Comparison of ENCODE assay signal across 26 mouse cellular contexts in genomic region chr3:86310216-86310615, GRCm38 (mm10).
A peak's percentile ranks its signal among the peaks of the same experiment; 100 is the strongest.
DNase-seq lines count a peak whose midpoint lies in the region; ATAC-seq lines count a peak whose summit lies in the region.
"Had no signal": no experiment of that assay in that cellular context is flagged by ENCODE, and none has a peak within 500 bp of the region (broad histone marks: within the 10 kb centered on the region; RNA-seq: fewer than 3 reads in every experiment).

No protein-coding gene starts in this region.

- no peaks in the 10 kb centered on the region for H3K36me3 ChIP-seq in kidney, embryonic 14.5 days (ENCODE audit: control insufficient read depth, insufficient read depth, low read length)
- H3K36me3 ChIP-seq: heart, embryonic 10.5 days; heart, embryonic 15.5 days; hindbrain, embryonic 12.5 days had no signal

- H3K9ac ChIP-seq in kidney, embryonic 14.5 days (ENCODE audit: low read depth, low read length): no peak overlapping the region
- H3K9ac ChIP-seq: forebrain, embryonic 13.5 days; heart, embryonic 15.5 days; hindbrain, embryonic 12.5 days; liver, embryonic 15.5 days; lung, embryonic 14.5 days had no signal

- H3K4me1 ChIP-seq in kidney, embryonic 14.5 days (ENCODE audit: control insufficient read depth, insufficient read depth, low read length): 0 out of 2 replicates have a peak, but pooled peaks cover 4% of the 10 kb centered on the region
- H3K4me1 ChIP-seq: forebrain, embryonic 13.5 days; heart, embryonic 15.5 days; hindbrain, embryonic 12.5 days; liver, embryonic 15.5 days had no signal

- H3K27me3 ChIP-seq in kidney, embryonic 14.5 days (ENCODE audit: control insufficient read depth, insufficient read depth, low read length): no peaks in the 10 kb centered on the region
- H3K27me3 ChIP-seq: CH12.LX; forebrain, embryonic 13.5 days; heart, embryonic 15.5 days; hindbrain, embryonic 12.5 days; liver, embryonic 15.5 days had no signal

- ATAC-seq in kidney, embryonic 14.5 days (ENCODE audit: low FRiP score, low TSS enrichment): no peak
- ATAC-seq: forebrain, embryonic 13.5 days had no signal

- H3K4me3 ChIP-seq in kidney, embryonic 14.5 days (ENCODE audit: low read length): no peak overlapping the region
- H3K4me3 ChIP-seq: forebrain, embryonic 13.5 days; heart, embryonic 10.5 days; heart, embryonic 15.5 days; hindbrain, embryonic 12.5 days; liver, embryonic 15.5 days had no signal

- H3K4me2 ChIP-seq in kidney, embryonic 14.5 days (replicated peaks; ENCODE audit: low read depth, low read length): no peak overlapping the region
- H3K4me2 ChIP-seq: forebrain, embryonic 13.5 days; heart, embryonic 15.5 days; hindbrain, embryonic 12.5 days; liver, embryonic 15.5 days; lung, embryonic 14.5 days had no signal

- whole genome bisulfite sequencing in kidney, embryonic 14.5 days: 75% methylated on average over 5 of the region's 5 CpGs

- no peak overlapping the region for H3K27ac ChIP-seq in kidney, embryonic 14.5 days (ENCODE audit: low read depth, low read length)
- H3K27ac ChIP-seq: forebrain, embryonic 13.5 days; heart, embryonic 10.5 days; heart, embryonic 15.5 days; hindbrain, embryonic 12.5 days; kidney, postnatal 0 days; liver, embryonic 15.5 days had no signal

- no peaks in the 10 kb centered on the region for H3K9me3 ChIP-seq in kidney, embryonic 14.5 days (ENCODE audit: control insufficient read depth, low read length)
- H3K9me3 ChIP-seq: forebrain, embryonic 13.5 days; heart, embryonic 10.5 days; heart, embryonic 15.5 days; hindbrain, embryonic 12.5 days; liver, embryonic 15.5 days had no signal

- peak; percentile 44 for DNase-seq in embryo, embryonic 10.5 days (ENCODE audit: low spot score)
- no peak for DNase-seq in embryo, embryonic 10 days (ENCODE audit: low spot score)
- peak; percentile 41 to 54 for DNase-seq in kidney, adult 8-10 months
- DNase-seq in hindlimb bud, embryonic 11.5 days (ENCODE audit: extremely low spot score, low read depth, low spot score): peak; percentile 33
- DNase-seq in yolk sac, embryonic 10.5 days (ENCODE audit: low spot score): peak; percentile 53
- DNase-seq in MN1 (ENCODE audit: low spot score): no peak
- DNase-seq: adrenal gland, adult 8-10 months; cerebellum, adult 2 months; cerebellum, postnatal 25 days; gastrocnemius, postnatal 25 days; heart, adult 11 months; left cerebral cortex, postnatal 4 days; lung, embryonic 14.5 days; lung, postnatal 14 days; midbrain, embryonic 14.5 days; retina, postnatal 1 day; right cerebral cortex, postnatal 14 days; thymus, postnatal 4 days had no signal

Comparison
In these comparisons a context has a peak if more than half of its experiments do, and no peak if none do; other contexts are left out.
1. DNase-seq: peak in embryo, embryonic 10.5 days (single experiment), kidney, adult 8-10 months (2 of 2), hindlimb bud, embryonic 11.5 days (single experiment) and yolk sac, embryonic 10.5 days (single experiment); none in embryo, embryonic 10 days (single experiment) and MN1 (single experiment).